Comparison of ENCODE assay signal across 9 mouse cellular contexts in the genomic region with DNA sequence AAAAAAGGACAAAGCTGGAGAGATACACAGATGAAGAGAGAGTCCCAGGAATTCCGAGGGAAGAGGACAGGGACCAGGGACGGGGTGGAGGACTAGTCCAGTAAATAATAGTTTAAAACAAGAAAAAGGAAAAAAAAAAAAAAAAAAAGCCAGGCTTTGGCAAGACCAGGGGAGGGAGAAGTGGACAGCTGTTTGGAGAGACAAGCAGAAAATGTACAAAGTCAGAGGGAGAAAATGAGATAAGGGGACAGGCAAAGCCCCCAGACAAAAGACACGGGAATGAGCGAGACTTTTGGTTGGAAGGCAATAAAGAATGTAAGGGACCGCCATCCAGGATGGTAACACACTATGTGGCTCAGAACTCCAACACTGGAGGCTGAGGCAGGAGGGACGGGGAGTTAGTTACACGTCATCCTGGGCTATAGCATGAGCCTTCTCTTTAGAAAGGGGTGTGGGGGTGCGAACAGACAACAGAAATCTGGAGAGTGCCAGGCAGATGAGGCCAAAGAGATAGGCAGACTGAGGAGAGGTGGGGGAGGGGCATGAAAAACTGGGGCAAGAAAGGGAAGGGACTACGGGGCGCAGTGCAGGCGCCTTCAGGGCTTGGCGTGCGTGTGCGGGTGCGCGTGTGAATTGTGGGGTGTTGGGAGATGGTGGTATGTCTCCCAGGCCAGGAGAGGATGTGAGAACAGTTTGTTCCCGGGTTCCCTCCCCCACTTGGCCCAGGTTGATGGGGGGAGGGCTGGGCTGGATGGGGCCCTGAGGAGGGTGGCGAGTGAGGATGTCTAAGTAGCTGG. TPM values are rescaled to one million over a fixed set of nuclear protein-coding genes. Genes with fewer than 3 reads are reported as not detected.
DNase-seq lines count a peak whose midpoint lies in the region; ATAC-seq and TF ChIP-seq lines count a peak whose summit lies in the region.
"Had no signal": no experiment of that assay in that cellular context is flagged by ENCODE, and none has a peak within 500 bp of the region (broad histone marks: within the 10 kb centered on the region; RNA-seq: fewer than 3 reads in every experiment).

No protein-coding gene starts in this region.

- peak overlapping the region; percentile 42 for H3K4me3 ChIP-seq in heart, embryonic 10.5 days
- no peak overlapping the region for H3K4me3 ChIP-seq in heart, embryonic 14.5 days (ENCODE audit: control insufficient read depth in 1 of 2, insufficient read depth in 1 of 2, low read depth in 1 of 2, low read length in 2 of 2)
- H3K4me3 ChIP-seq in myocyte, result no peak overlapping the region

- intact Hi-C loops in heart, postnatal 25 days (cut with DNase I), result loop anchor here (5.0 kb wide), 1 partner anchor 204 kb away; no protein-coding TSS in a partner anchor

- no peaks in the 10 kb centered on the region for H3K9me3 ChIP-seq in heart, embryonic 10.5 days
- no peaks in the 10 kb centered on the region for H3K9me3 ChIP-seq in heart, embryonic 14.5 days (ENCODE audit: control insufficient read depth, low read length)

- H3K4me2 ChIP-seq in heart, embryonic 14.5 days (ENCODE audit: low read length), result peak overlapping the region; percentile 24
- H3K4me2 ChIP-seq in myocyte (ENCODE audit: low read depth), result no peak overlapping the region

- no peak for TF ChIP-seq POLR2A in myocyte (IDR thresholded peaks at IDR 0.05; ENCODE audit: insufficient read length, low read depth)

- H3ac ChIP-seq in myocyte (ENCODE audit: control insufficient read depth, insufficient read length), result no peak overlapping the region

- H3K36me3 ChIP-seq in heart, embryonic 10.5 days, result no peaks in the 10 kb centered on the region
- no peaks in the 10 kb centered on the region for H3K36me3 ChIP-seq in heart, embryonic 14.5 days (ENCODE audit: control insufficient read depth, insufficient read depth, low read length)
- no peaks in the 10 kb centered on the region for H3K36me3 ChIP-seq in myocyte (ENCODE audit: control insufficient read depth, insufficient read depth)

- no peaks in the 10 kb centered on the region for H3K79me2 ChIP-seq in myocyte (ENCODE audit: control insufficient read depth, insufficient read depth)

- no peak for ATAC-seq in heart, embryonic 14.5 days (ENCODE audit: insufficient number of reproducible peaks, insufficient read depth, low FRiP score, low read depth)
- ATAC-seq: Patski had no signal

- H3K27ac ChIP-seq in heart, embryonic 10.5 days, result peak overlapping the region; percentile 73
- H3K27ac ChIP-seq in heart, embryonic 14.5 days (replicated peaks in 1 of 2; ENCODE audit: control insufficient read depth in 1 of 2, insufficient read depth in 1 of 2, low read depth in 2 of 2, low read length in 2 of 2), result no peak overlapping the region

- H3K27me3 ChIP-seq in heart, embryonic 10.5 days (ENCODE audit: insufficient read depth, poor library complexity, severe bottlenecking), result peaks cover 43% of the 10 kb centered on the region; the same call in 1 of the 2 replicates
- H3K27me3 ChIP-seq in heart, embryonic 14.5 days (ENCODE audit: control insufficient read depth, insufficient read depth, low read length), result peaks cover 27% of the 10 kb centered on the region
- H3K27me3 ChIP-seq in myocyte (ENCODE audit: control insufficient read depth, insufficient read depth, insufficient read length), result no peaks in the 10 kb centered on the region
- H3K27me3 ChIP-seq: Patski had no signal

- WGBS in heart, embryonic 10.5 days, result 4% methylated on average over 18 of the region's 18 CpGs
- WGBS in heart, embryonic 14.5 days, result 6% methylated on average over 18 of the region's 18 CpGs

- DNase-seq in heart, embryonic 10.5 days (ENCODE audit: low spot score), result no peak
- DNase-seq in heart, postnatal 25 days (ENCODE audit: low spot score), result no peak
- peak; percentile 64 for DNase-seq in c-Kit-positive CD71-positive TER-119-negative erythroid progenitor cells, embryonic 14.5 days (ENCODE audit: low read depth)
- peak; percentile 64 for DNase-seq in liver
- peak; percentile 68 for DNase-seq in thymus, postnatal 14 days
- DNase-seq in layer of hippocampus, adult 9-11 months, result no peak

- peaks cover 64% of the 10 kb centered on the region for H3K4me1 ChIP-seq in heart, embryonic 10.5 days
- peaks cover 20 to 21% of the 10 kb centered on the region in 2 experiments for H3K4me1 ChIP-seq in heart, embryonic 14.5 days (ENCODE audit: control insufficient read depth in 2 of 2, insufficient read depth in 2 of 2, low read length in 2 of 2)

- no peak overlapping the region for H3K9ac ChIP-seq in heart, embryonic 14.5 days (ENCODE audit: low read length)

TF ChIP-seq in myocyte, 11 proteins besides CTCF, POLR2A, EP300 and RAD21:
- TF ChIP-seq SRF (IDR thresholded peaks at IDR 0.05; ENCODE audit: control insufficient read depth, insufficient read length, low read depth), result no peak
- TF ChIP-seq POLR2AphosphoS2 (IDR thresholded peaks at IDR 0.05; ENCODE audit: insufficient read length, low read depth), result peak; percentile 51
- TF ChIP-seq CEBPB (IDR thresholded peaks at IDR 0.05; ENCODE audit: insufficient read depth, poor library complexity, severe bottlenecking), result no peak
TF ChIP-seq in myocyte: peak in this region for 1.

RNA-seq across cellular contexts. Expression of a gene that starts 14.6 kb away (rescaled TPM):
- 2.5 and 8.7 TPM in 2 replicates for polyA plus RNA-seq in heart, embryonic 10.5 days (2016; fragmentation: Nextera tagmentation; extraction: Ambion mirVana)
- total RNA-seq in heart, postnatal 25 days (2021), result under 1 TPM in 1 of 2 experiments, not detected in 1; 0.53 TPM
- 0.54 and 1.5 TPM in 2 replicates for polyA plus RNA-seq in heart, embryonic 14.5 days (2014; fragmentation: Nextera tagmentation; extraction: Ambion mirVana)
- 3.4 TPM for polyA plus RNA-seq in myocyte (2012; fragmentation: generic; extraction: Trizol)

RNA-seq across cellular contexts. Expression of a gene that starts 29.2 kb away (rescaled TPM):
- polyA plus RNA-seq in heart, embryonic 10.5 days (2016; fragmentation: Nextera tagmentation; extraction: Ambion mirVana), result 6.4 and 13.8 TPM in 2 replicates
- total RNA-seq in heart, postnatal 25 days (2021), result 1 to 10 TPM; 9.6 to 9.9 TPM
- 11.8 TPM in 2 replicates for polyA plus RNA-seq in heart, embryonic 14.5 days (2014; fragmentation: Nextera tagmentation; extraction: Ambion mirVana)
- polyA plus RNA-seq in myocyte (2012; fragmentation: generic; extraction: Trizol), result 0.35 TPM

RNA-seq across cellular contexts. Expression of a gene that starts 36.6 kb away (rescaled TPM):
- polyA plus RNA-seq in heart, embryonic 10.5 days (2016; fragmentation: Nextera tagmentation; extraction: Ambion mirVana), result 32.4 and 63.4 TPM in 2 replicates
- 10 to 100 TPM; 33.5 to 37.1 TPM for total RNA-seq in heart, postnatal 25 days (2021)
- 93.5 and 98.5 TPM in 2 replicates for polyA plus RNA-seq in heart, embryonic 14.5 days (2014; fragmentation: Nextera tagmentation; extraction: Ambion mirVana)
- polyA plus RNA-seq in myocyte (2012; fragmentation: generic; extraction: Trizol), result 0.10 TPM

Comparison
In these comparisons a context has a peak if more than half of its experiments do, and no peak if none do; other contexts are left out.
1. DNase-seq: peak in c-Kit-positive CD71-positive TER-119-negative erythroid progenitor cells, embryonic 14.5 days (single experiment), liver (single experiment) and thymus, postnatal 14 days (single experiment); none in heart, embryonic 10.5 days (single experiment), heart, postnatal 25 days (single experiment) and layer of hippocampus, adult 9-11 months (single experiment).
2. RNA of a gene that starts 36.6 kb away (polyA plus RNA-seq): 93.5 to 98.5 TPM in heart, embryonic 14.5 days and 32.4 to 63.4 TPM in heart, embryonic 10.5 days; 0.10 TPM in myocyte (single experiment); every median in the first group is over 10 times any median in the second.